18 mouse cellular contexts compared by ENCODE assay signal in genomic region chr5:40282330-40282729, GRCm38 (mm10).
DNase-seq lines count a peak whose midpoint lies in the region; ATAC-seq and TF ChIP-seq lines count a peak whose summit lies in the region.
"Had no signal": no experiment of that assay in that cellular context is flagged by ENCODE, and none has a peak within 500 bp of the region (broad histone marks: within the 10 kb centered on the region; RNA-seq: fewer than 3 reads in every experiment).

No protein-coding gene starts in this region.

- H3K9me3 ChIP-seq in liver, embryonic 14.5 days (ENCODE audit: control insufficient read depth, low read length): no peaks in the 10 kb centered on the region
- H3K9me3 ChIP-seq in liver, embryonic 12.5 days (replicated peaks): no peaks in the 10 kb centered on the region
- H3K9me3 ChIP-seq in forebrain, embryonic 11.5 days (ENCODE audit: control insufficient read depth, low read length): no peaks in the 10 kb centered on the region
- H3K9me3 ChIP-seq: G1E; hindbrain, embryonic 12.5 days had no signal

- no peaks in the 10 kb centered on the region for H3K27me3 ChIP-seq in liver, embryonic 14.5 days (ENCODE audit: control insufficient read depth, insufficient read depth, low read length)
- H3K27me3 ChIP-seq in liver, embryonic 12.5 days (replicated peaks): no peaks in the 10 kb centered on the region
- no peaks in the 10 kb centered on the region for H3K27me3 ChIP-seq in forebrain, embryonic 11.5 days (ENCODE audit: control insufficient read depth, insufficient read depth, low read length)
- H3K27me3 ChIP-seq: hindbrain, embryonic 12.5 days had no signal

- no peak for TF ChIP-seq EP300 in liver, embryonic 14.5 days (IDR thresholded peaks at IDR 0.05; ENCODE audit: low read depth)

- WGBS in liver, embryonic 14.5 days (ENCODE audit: insufficient replicate concordance): 28% methylated on average over 2 of the region's 2 CpGs
- 34% methylated on average over 2 of the region's 2 CpGs for WGBS in liver, embryonic 12.5 days (ENCODE audit: insufficient replicate concordance)
- 41% methylated on average over 2 of the region's 2 CpGs for WGBS in forebrain, embryonic 11.5 days

- DNase-seq in frontal cortex, postnatal 36 days (ENCODE audit: low spot score in 2 of 2): no peak
- DNase-seq in liver, embryonic 14.5 days (ENCODE audit: low read depth in 3 of 3, low spot score in 3 of 3): no peak
- peak; percentile 15 for DNase-seq in R1 (ENCODE audit: low read depth, low spot score)
- DNase-seq in retina, embryonic 14.5 days (ENCODE audit: low spot score): peak; percentile 23
- DNase-seq in ovary, postnatal 36 days (ENCODE audit: low spot score): no peak
- DNase-seq in forebrain, embryonic 11.5 days (ENCODE audit: low spot score): no peak
- DNase-seq: adrenal gland, postnatal 36 days; cerebellum, postnatal 36 days; gastrocnemius, postnatal 36 days; kidney, postnatal 14 days; thymus, postnatal 4 days had no signal

- peak; percentile 52; the same call in 1 of the 2 replicates for ATAC-seq in frontal cortex, adult (ENCODE audit: low TSS enrichment)
- ATAC-seq in liver, embryonic 14.5 days (ENCODE audit: insufficient read depth): no peak
- ATAC-seq in liver, embryonic 12.5 days: no peak
- ATAC-seq in forebrain, embryonic 11.5 days (replicated peaks; ENCODE audit: low FRiP score): no peak
- ATAC-seq: forebrain, embryonic 16.5 days; intestine, embryonic 16.5 days had no signal

- H3K4me2 ChIP-seq in liver, embryonic 14.5 days (ENCODE audit: low read depth): no peak overlapping the region
- no peak overlapping the region for H3K4me2 ChIP-seq in liver, embryonic 12.5 days
- H3K4me2 ChIP-seq in forebrain, embryonic 11.5 days (ENCODE audit: low read depth, low read length, severe bottlenecking): no peak overlapping the region
- H3K4me2 ChIP-seq: hindbrain, embryonic 12.5 days had no signal

- H3K36me3 ChIP-seq in liver, embryonic 14.5 days (replicated peaks; ENCODE audit: control insufficient read depth, insufficient read depth, low read depth): no peaks in the 10 kb centered on the region
- no peaks in the 10 kb centered on the region for H3K36me3 ChIP-seq in liver, embryonic 12.5 days
- no peaks in the 10 kb centered on the region for H3K36me3 ChIP-seq in forebrain, embryonic 11.5 days (ENCODE audit: control insufficient read depth, insufficient read depth, low read length)
- H3K36me3 ChIP-seq: G1E; hindbrain, embryonic 12.5 days had no signal

- peak; percentile 12; the same call in 1 of the 2 replicates for TF ChIP-seq CTCF in liver, embryonic 14.5 days (IDR thresholded peaks at IDR 0.05; ENCODE audit: low read depth)

- no peaks in the 10 kb centered on the region for H3K4me1 ChIP-seq in liver, embryonic 14.5 days (replicated peaks; ENCODE audit: control insufficient read depth in 2 of 2, insufficient read depth in 2 of 2, low read length in 1 of 2)
- H3K4me1 ChIP-seq in liver, embryonic 12.5 days: no peaks in the 10 kb centered on the region
- H3K4me1 ChIP-seq in forebrain, embryonic 11.5 days (replicated peaks; ENCODE audit: control insufficient read depth, insufficient read depth, low read length): no peaks in the 10 kb centered on the region
- H3K4me1 ChIP-seq: hindbrain, embryonic 12.5 days had no signal

- H3K4me3 ChIP-seq in liver, embryonic 14.5 days (ENCODE audit: insufficient read depth in 1 of 2, low read depth in 2 of 2, low read length in 2 of 2): no peak overlapping the region
- no peak overlapping the region for H3K4me3 ChIP-seq in liver, embryonic 12.5 days
- H3K4me3 ChIP-seq in forebrain, embryonic 11.5 days (ENCODE audit: low read depth, low read length): no peak overlapping the region
- H3K4me3 ChIP-seq: hindbrain, embryonic 12.5 days; myocyte had no signal

- no peak overlapping the region for H3K27ac ChIP-seq in liver, embryonic 14.5 days
- no peak overlapping the region for H3K27ac ChIP-seq in liver, embryonic 12.5 days
- H3K27ac ChIP-seq in forebrain, embryonic 11.5 days (ENCODE audit: low read depth, low read length): no peak overlapping the region
- H3K27ac ChIP-seq: hindbrain, embryonic 12.5 days had no signal

- no peak overlapping the region for H3K9ac ChIP-seq in liver, embryonic 14.5 days (replicated peaks)
- no peak overlapping the region for H3K9ac ChIP-seq in liver, embryonic 12.5 days
- H3K9ac ChIP-seq in forebrain, embryonic 11.5 days (ENCODE audit: low read length): no peak overlapping the region
- H3K9ac ChIP-seq: hindbrain, embryonic 12.5 days had no signal

Comparison
In these comparisons a context has a peak if more than half of its experiments do, and no peak if none do; other contexts are left out.
1. DNase-seq: peak in R1 (single experiment) and retina, embryonic 14.5 days (single experiment); none in frontal cortex, postnatal 36 days (0 of 2), liver, embryonic 14.5 days (0 of 3), ovary, postnatal 36 days (single experiment) and forebrain, embryonic 11.5 days (single experiment).